Mouse (Mus musculus): ENCODE results near the gene Suv39h1. TPM values are rescaled to one million over a fixed set of nuclear protein-coding genes. Genes with fewer than 3 reads are reported as not detected.
"Not testable (repeated sequence)": the region's sequence is repeated elsewhere in the genome, so short reads cannot be mapped to it uniquely, and the experiment has no call there.

The Suv39h1 gene
- polyA plus RNA-seq, 1 experiment from 2014 or later: 60.7 TPM

DNA sequence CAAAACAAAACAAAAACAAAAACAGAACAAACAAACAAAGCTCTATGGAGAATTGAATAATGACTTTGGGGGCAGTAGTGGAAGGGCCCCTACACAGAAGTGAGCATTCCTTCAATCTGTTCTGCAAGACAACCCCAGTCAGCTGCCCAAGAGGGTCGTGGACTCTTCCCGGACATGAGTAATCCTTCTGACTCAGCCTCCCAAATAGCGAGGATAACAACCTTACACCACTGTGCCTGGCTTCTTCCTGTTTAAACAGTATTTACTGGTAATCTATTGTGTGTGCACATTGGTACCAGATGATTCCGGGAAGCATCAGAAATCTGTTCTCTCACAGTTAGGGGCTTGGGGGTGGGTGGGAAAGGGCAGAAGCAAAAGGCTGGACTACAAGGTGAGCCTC is 47.7 kb downstream of the Suv39h1 start:
- DNase-seq (ENCODE audit: low spot score): no peak

DNA sequence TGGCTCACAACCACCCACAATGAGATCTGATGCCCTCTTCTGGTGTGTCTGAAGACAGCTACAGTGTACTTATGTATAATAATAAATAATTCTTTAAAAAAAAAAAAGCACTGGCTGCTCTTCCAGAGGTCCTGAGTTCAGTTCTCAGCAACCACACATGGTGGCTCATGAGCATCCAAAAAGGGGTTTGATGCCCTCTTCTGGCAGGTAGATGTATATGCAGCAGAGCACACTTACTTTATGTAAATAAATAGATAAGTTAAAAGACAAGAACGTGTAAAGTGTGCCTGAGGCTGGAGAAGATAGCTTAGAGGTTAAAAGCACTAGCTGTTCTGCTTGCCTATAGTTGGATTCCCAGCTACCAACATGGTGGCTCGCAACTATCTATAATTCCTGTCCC is 49.8 kb downstream of the Suv39h1 start:
- no peak for DNase-seq (ENCODE audit: low spot score)

DNA sequence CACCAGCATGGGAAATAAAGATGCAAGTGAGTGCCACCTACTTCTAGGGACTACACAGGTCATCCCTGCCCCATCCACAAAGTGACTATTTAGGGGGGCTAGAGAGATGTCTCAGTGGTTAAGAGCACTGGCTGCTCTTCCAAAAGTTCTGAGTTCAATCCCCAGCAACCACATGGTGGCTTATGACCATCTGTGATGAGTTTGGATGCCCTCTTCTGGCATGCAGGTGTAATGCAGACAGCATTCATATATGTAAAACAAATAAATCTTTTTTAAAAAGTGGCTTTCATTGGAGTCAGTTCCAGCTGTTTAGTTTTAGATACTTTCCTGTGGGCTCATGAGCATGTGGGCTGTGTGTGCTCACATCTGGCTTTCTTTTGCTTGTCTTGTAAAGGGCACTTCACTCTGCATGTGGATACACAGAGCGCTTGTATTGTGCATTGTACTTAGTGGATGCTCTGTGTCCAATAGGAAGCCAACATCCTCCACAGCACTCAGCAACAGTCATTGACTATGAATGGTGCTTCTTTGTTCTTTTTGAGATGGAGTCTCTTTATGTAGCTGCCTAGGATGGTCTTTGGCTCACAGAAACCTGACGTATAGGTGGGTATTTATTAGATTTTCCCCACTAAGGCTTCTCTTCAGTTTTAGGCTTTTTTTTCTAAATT is 54.3 kb downstream of the Suv39h1 start:
- peak; percentile 6 for DNase-seq (ENCODE audit: low spot score)

- no peak for DNase-seq (ENCODE audit: low spot score)
Measured at GRCm38 (mm10) chrX:8018286-8018685, 56.3 kb downstream of the Suv39h1 start, which contains the start of gene Glod5. Gene Glod5 (minus strand): TSS chrX:8018492.

DNA sequence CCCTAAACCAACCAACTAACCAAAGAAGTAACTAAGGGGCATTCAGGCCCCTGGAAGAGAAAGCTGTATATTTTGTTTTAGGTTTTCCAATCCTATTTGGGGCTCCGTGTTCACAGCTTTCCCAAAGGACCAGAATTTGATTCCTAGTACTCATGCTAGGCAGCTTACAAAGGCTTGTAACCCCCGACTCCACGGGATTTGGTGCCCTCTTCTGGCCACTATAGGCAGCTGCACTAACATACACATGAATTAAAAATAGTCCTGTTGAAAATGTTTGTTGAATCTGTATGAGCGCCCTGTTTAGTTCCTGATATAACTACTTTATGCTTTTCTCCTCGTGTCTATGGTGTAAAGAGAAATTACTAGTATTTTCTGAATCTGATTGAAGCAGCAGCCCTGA is 57.4 kb downstream of the Suv39h1 start:
- peak; percentile 49 for DNase-seq (ENCODE audit: low spot score)

DNA sequence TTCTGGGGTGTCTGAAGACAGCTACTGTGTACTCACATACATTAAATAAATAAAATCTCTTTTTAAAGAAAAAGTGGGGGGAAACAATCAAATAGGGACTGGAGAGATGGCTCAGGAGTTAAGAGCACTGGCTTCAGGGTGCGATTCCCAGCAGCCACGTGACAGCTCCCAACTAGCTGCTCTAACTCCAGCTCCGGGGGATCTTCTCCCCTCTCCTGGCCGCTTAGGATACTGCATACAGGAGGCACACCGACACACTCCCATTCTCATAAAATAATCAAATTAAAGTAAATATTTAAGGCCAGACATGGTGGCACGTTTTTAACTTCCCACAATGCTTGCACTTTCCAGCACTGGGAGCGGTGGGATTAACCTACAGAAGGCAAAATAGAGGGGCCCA is 58.9 kb downstream of the Suv39h1 start:
- DNase-seq (ENCODE audit: low spot score): not testable (repeated sequence)

GRCm38 (mm10) chrX:8013569-8014314 is 60.8 kb downstream of the Suv39h1 start:
- DNase-seq (ENCODE audit: low spot score): no peak

DNA sequence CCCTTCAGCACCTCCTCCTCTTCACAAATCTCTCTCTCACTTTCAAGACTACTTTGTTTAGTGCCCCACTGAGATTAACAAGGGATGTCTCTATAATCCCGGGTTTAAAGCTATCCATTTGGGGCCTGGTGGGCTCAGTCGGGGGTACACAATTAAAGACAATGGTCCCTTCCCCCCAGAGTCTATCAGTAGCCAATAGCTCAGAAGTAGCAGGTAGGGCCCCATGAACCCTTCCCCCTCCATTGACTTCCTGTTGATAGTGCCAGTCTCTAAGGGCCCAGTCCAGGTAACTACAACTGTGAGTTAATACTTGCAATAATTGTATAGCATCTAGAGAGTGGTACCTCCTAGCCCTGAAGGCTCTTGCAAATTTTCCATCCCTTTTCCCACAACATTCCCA is 61.4 kb downstream of the Suv39h1 start:
- no peak for DNase-seq (ENCODE audit: low spot score)

Other genes with a start within 250 kb of the Suv39h1 start
- gene Otud5, start 233.4 kb downstream of the Suv39h1 start, polyA plus RNA-seq (2015; fragmentation: Nextera tagmentation; extraction: Ambion mirVana): 55.0 and 55.6 TPM in 2 replicates
- 14.0 and 14.5 TPM in 2 replicates for gene Pim2, start 196.5 kb downstream of the Suv39h1 start, polyA plus RNA-seq (2015; fragmentation: Nextera tagmentation; extraction: Ambion mirVana)
- gene Slc35a2, start 190.7 kb downstream of the Suv39h1 start, polyA plus RNA-seq (2015; fragmentation: Nextera tagmentation; extraction: Ambion mirVana): 24.5 and 28.3 TPM in 2 replicates
- 142 and 154 TPM in 2 replicates for gene Pqbp1, start 175.5 kb downstream of the Suv39h1 start, polyA plus RNA-seq (2015; fragmentation: Nextera tagmentation; extraction: Ambion mirVana)
- gene Timm17b, start 175.4 kb downstream of the Suv39h1 start, polyA plus RNA-seq (2015; fragmentation: Nextera tagmentation; extraction: Ambion mirVana): 118 and 135 TPM in 2 replicates
- gene Gm10491, start 166.9 kb downstream of the Suv39h1 start, polyA plus RNA-seq (2015; fragmentation: Nextera tagmentation; extraction: Ambion mirVana): not detected in 2 replicates
- not detected in 2 replicates for gene Gm10490, start 165.2 kb downstream of the Suv39h1 start, polyA plus RNA-seq (2015; fragmentation: Nextera tagmentation; extraction: Ambion mirVana)
- 0.18 and 0.21 TPM in 2 replicates for gene Pcsk1n, start 154.9 kb downstream of the Suv39h1 start, polyA plus RNA-seq (2015; fragmentation: Nextera tagmentation; extraction: Ambion mirVana)
- gene Eras, start 146.2 kb downstream of the Suv39h1 start, polyA plus RNA-seq (2015; fragmentation: Nextera tagmentation; extraction: Ambion mirVana): not detected in 2 replicates
- gene Hdac6, start 126.9 kb downstream of the Suv39h1 start, polyA plus RNA-seq (2015; fragmentation: Nextera tagmentation; extraction: Ambion mirVana): 10.0 and 10.3 TPM in 2 replicates
- 2.9 and 3.1 TPM in 2 replicates for gene Gata1, start 96.7 kb downstream of the Suv39h1 start, polyA plus RNA-seq (2015; fragmentation: Nextera tagmentation; extraction: Ambion mirVana)
- gene Glod5, start 56.3 kb downstream of the Suv39h1 start, polyA plus RNA-seq (2015; fragmentation: Nextera tagmentation; extraction: Ambion mirVana): 0.27 TPM in 1 of 2 replicates, not detected in the other
- gene Was, start 15.7 kb upstream of the Suv39h1 start, polyA plus RNA-seq (2015; fragmentation: Nextera tagmentation; extraction: Ambion mirVana): 13.7 and 18.2 TPM in 2 replicates
- gene Wdr13, start 58.1 kb upstream of the Suv39h1 start, polyA plus RNA-seq (2015; fragmentation: Nextera tagmentation; extraction: Ambion mirVana): 10.9 and 13.3 TPM in 2 replicates
- 1,171 and 1,412 TPM in 2 replicates for gene Rbm3, start 71.1 kb upstream of the Suv39h1 start, polyA plus RNA-seq (2015; fragmentation: Nextera tagmentation; extraction: Ambion mirVana)
- gene Tbc1d25, start 101.4 kb upstream of the Suv39h1 start, polyA plus RNA-seq (2015; fragmentation: Nextera tagmentation; extraction: Ambion mirVana): 10.7 and 12.0 TPM in 2 replicates
- gene Ebp, start 118.8 kb upstream of the Suv39h1 start, polyA plus RNA-seq (2015; fragmentation: Nextera tagmentation; extraction: Ambion mirVana): 53.4 and 59.1 TPM in 2 replicates
- gene Porcn, start 131.8 kb upstream of the Suv39h1 start, polyA plus RNA-seq (2015; fragmentation: Nextera tagmentation; extraction: Ambion mirVana): 0.60 and 0.64 TPM in 2 replicates
- gene Ftsj1, start 177.6 kb upstream of the Suv39h1 start, polyA plus RNA-seq (2015; fragmentation: Nextera tagmentation; extraction: Ambion mirVana): 30.2 and 35.9 TPM in 2 replicates
- 0.16 and 0.26 TPM in 2 replicates for gene Slc38a5, start 196.4 kb upstream of the Suv39h1 start, polyA plus RNA-seq (2015; fragmentation: Nextera tagmentation; extraction: Ambion mirVana)